Mouse (Mus musculus): ENCODE measurements around the gene Cox7a1.
"Not testable (repeated sequence)": the region's sequence is repeated elsewhere in the genome, so short reads cannot be mapped to it uniquely, and the experiment has no call there.

Cox7a1 gene

GRCm38 (mm10) chr7:30193013-30193412 lies 9.1 kb downstream of the Cox7a1 start:
- DNase-seq (ENCODE audit: low read depth, low spot score): peak; percentile 97

DNA sequence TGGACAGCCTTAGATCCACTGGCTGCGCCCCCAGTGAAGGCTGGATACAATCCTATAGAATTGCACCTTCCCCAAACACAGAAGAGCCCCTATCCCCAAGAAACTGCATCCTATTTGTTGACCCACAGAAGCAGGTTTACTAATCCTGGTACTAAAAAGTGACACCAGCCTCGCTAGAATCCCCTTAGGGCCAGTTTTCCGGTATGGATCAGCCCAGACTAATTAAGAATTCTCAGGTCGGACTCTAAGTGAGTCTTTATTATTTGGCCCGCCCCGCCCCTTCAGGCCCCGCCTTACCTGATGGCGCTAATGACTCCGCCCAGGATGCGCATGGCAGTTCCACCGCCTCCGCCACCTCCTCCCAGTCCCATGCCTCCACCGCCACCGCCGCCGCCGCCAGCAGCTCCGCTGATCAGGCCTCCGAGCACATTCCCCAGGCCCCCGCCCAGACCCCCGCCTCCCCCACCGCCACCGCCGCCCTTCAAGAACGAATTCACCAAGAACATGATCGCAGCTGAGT lies 9.7 kb downstream of the Cox7a1 start:
- DNase-seq (ENCODE audit: low read depth, low spot score): peak; percentile 91

DNA sequence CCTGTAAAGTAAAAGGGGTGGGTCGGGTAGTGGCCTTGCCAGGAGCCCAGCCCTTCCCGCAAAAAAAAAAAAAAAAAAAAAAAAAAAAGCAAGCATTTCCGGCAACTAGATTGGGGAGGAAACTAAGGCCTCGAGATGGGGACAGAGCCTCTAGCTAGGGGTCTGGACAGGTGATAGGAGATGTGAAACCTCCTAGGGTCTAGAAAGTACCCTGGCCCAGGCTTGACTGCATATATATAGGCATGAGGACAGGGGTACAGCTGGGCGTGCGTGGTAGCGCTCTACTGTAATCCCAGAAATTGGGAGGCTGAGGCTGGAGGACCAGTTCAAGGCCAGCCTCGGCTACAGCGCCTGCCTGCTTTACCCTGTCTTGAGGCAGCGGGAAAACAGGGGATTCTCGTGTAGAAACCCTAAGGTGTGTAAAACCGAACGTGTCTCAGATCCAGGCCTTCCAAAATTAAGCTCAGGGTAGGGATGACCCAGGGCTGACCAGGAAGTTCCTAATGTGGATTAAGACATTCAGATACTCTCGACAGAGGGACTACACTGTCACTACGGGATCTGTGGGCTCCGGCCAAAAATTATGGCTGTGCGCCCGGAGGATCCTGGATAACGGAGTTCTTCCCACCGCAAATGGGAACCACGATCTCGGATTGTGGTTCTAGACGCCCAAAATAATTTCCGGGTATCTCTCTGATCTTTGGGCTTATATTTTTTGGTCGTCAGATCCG lies 10.3 kb downstream of the Cox7a1 start:
- no peak for DNase-seq (ENCODE audit: low read depth, low spot score)

GRCm38 (mm10) chr7:30194884-30195283 lies 10.9 kb downstream of the Cox7a1 start:
- peak; percentile 96 for DNase-seq (ENCODE audit: low read depth, low spot score)

GRCm38 (mm10) chr7:30195461-30195860 lies 11.5 kb downstream of the Cox7a1 start:
- no peak for DNase-seq (ENCODE audit: low read depth, low spot score)

DNA sequence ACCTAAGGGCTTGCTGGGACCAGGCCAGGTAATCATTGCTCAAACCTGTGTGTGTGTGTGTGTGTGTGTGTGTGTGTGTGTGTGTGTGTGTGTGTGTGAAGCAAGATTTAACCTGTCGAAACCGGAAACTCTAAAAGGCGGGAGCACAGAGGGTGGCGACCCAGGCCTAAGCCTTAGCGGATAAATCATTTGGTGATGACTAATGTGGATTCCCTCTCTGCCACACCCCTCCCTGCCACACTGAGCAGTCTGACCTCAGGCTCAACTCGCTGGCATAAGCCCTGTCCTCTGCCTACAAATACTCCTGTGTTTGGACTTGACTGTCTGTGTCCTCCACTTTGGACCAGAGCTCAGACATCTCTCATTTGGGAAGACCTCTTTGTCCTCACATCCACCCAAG lies 12.2 kb downstream of the Cox7a1 start:
- DNase-seq (ENCODE audit: low read depth, low spot score): peak; percentile 85

GRCm38 (mm10) chr7:30197592-30198129 lies 13.7 kb downstream of the Cox7a1 start:
- DNase-seq (ENCODE audit: low read depth, low spot score): peak; percentile 96

- DNase-seq (ENCODE audit: low read depth, low spot score): peak; percentile 97
Observed at GRCm38 (mm10) chr7:30198481-30198971, 14.6 kb downstream of the Cox7a1 start, which contains the start of gene Capns1. Gene Capns1 (minus strand): TSS chr7:30198811.

- peak; percentile 78 for DNase-seq (ENCODE audit: low read depth, low spot score)
Observed at GRCm38 (mm10) chr7:30199498-30200139, 15.7 kb downstream of the Cox7a1 start.

DNA sequence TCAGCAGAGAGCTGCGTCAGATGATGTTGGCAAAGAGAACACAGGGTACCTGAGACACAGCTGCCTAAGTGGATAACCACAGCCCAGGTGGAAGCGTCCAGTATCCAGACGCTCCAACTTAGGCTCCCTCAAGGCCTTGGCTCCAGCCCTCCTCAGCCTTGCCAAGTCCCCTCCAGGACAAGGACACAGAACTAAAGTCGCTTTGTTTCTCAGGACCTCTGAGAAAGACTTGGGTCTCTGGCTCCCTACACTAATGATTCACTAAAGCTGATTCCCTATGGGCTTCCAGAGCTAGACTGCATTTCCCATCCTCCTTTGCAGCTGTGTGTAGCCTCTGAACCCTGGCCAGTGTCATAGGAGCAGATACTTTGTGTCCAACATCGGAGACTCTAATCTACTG lies 16.3 kb downstream of the Cox7a1 start:
- no peak for DNase-seq (ENCODE audit: low read depth, low spot score)

GRCm38 (mm10) chr7:30200661-30201060 lies 16.7 kb downstream of the Cox7a1 start:
- not testable (repeated sequence) for DNase-seq (ENCODE audit: low read depth, low spot score)

DNA sequence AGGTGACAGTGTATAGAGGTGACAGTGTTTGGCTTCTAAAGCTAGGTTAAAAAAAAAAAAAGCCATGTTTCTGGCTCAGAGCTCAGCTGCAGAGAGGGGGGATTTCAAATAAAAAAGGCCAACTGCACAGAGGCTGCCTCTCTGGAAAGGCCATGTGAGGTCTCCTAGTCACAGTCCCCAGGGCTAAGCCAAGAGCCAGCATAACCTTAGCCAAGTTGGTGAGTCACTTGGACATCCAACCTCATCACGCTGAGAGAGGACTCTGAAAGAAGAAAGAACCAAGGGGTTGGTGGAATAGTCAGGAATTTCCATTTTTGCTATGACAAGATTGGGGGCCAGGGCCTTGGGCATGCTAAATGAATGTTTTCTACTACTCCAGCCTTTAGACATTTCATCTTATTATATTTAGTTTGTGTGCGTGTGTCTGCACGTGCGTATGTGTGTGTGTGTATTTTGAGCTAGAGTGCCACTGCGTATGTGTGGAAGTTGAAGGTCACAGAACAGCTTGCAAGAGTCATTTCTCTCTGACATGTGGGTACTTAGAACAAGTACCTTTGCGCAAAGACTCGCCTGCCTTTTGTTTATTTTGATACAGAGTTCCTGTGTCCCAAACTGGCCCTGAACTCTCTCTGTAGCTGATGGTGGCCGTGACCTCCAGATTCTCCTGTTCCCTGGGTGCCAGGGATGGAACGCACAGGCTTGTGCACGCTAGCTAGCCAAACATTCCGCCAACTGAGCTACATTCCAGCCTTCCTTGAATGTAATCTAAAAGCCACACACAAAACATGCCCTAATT lies 19.1 kb downstream of the Cox7a1 start:
- DNase-seq (ENCODE audit: low read depth, low spot score): peak; percentile 8

DNA sequence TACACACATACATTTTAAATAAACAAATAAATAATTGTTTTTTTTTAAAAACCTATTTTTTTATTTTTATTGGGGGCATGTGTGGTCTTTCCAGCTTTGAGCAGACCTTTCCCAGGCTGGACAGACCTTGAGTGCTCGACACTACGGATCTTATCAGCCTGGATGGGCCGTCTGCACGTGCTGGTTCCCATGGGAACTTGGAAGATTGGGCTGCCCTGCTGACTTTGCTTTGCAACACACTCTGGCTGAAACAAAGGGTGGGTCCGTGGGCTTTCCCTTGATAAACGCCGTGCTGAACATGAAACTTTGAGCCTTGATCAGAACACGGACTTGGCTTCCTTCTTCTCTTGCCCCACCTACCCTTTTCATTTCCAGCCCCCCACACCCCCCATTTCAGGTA lies 20.4 kb downstream of the Cox7a1 start:
- no peak for DNase-seq (ENCODE audit: low read depth, low spot score)

GRCm38 (mm10) chr7:30205383-30205782 lies 21.4 kb downstream of the Cox7a1 start:
- DNase-seq (ENCODE audit: low read depth, low spot score): peak; percentile 69

DNA sequence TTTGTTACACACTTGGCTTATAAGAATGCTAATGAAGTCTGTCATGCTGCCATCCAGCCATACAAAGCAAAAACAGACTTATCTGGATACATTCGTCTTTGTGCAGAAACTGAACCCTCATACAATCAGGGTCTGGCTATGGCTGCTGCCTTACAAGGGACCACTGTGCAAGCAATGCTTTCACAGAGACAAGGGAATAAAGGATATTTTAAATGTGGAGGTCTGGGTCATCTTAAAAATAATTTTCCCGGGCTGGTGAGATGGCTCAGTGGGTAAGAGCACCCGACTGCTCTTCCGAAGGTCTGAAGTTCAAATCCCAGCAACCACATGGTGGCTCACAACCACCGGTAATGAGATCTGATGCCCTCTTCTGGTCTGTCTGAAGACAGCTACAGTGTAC lies 22.4 kb downstream of the Cox7a1 start:
- not testable (repeated sequence) for DNase-seq (ENCODE audit: low read depth, low spot score)

DNA sequence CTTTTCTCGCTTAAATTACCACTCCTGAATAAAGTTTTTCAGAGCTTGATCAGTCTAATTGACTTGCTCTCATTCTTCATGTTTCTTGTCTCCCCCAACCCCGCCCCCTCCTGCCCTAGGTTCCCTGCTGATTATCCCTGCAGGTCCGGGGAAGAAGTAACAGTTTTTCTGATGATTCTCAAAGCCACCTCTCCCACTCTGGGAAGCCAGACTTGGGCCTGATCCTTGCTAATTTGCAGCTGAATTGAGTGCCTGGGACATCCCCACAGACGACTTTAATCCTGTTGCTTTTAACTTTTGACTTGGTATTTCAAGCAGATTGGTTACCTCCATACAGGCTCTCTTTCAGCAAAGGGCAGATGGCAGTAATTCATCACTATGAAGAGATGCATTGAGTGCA lies 27.1 kb downstream of the Cox7a1 start:
- DNase-seq (ENCODE audit: low read depth, low spot score): peak; percentile 62

- DNase-seq (ENCODE audit: low read depth, low spot score): no peak
Observed at GRCm38 (mm10) chr7:30213881-30214280, 29.9 kb downstream of the Cox7a1 start.

GRCm38 (mm10) chr7:30215875-30216274 lies 31.9 kb downstream of the Cox7a1 start:
- peak; percentile 78 for DNase-seq (ENCODE audit: low read depth, low spot score)

GRCm38 (mm10) chr7:30216723-30217151 lies 32.8 kb downstream of the Cox7a1 start:
- peak; percentile 92 for DNase-seq (ENCODE audit: low read depth, low spot score)

- no peak for DNase-seq (ENCODE audit: low read depth, low spot score)
Observed at GRCm38 (mm10) chr7:30217277-30217676, 33.3 kb downstream of the Cox7a1 start.

DNA sequence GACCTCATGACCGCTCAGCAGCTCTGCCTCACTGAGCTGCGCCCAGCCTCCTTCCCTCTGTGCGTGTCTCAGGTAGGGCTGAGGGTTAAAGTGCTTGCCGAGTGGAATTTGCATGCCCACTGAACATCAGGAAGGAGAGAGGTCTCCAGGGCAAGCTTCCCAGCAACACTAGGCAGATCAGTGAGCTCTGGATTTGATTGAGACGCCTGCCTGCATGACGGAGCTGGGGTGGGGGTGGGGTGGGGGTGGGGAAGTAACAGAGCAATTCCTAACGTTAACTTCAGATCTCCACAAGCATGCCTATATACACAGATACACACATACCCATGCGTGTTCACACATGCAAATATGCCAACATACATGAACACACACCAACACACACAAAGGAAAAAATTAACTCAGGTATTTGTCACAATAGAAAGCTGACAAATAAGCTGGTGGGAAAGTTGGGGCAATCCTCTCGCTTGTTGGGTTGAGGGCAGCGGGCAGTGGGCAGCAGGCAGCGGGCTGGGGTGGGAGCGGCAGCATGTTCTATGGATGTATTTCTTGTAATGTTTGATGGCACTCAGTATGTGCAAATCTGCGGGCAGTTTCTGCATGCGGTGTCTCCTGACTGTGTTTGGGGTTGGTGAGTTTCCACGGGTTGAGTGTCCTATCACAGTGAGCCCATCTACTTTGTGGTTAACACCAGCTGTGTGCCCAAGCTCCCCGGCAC lies 35.5 kb downstream of the Cox7a1 start:
- DNase-seq (ENCODE audit: low read depth, low spot score): peak; percentile 92
